Mouse (Mus musculus) midbrain, embryonic 14.5 days (tissue): Measurements from ENCODE around the gene Cabp5. TPM values are rescaled to one million over a fixed set of nuclear protein-coding genes. Genes with fewer than 3 reads are reported as not detected.
"Not testable (repeated sequence)": the region's sequence is repeated elsewhere in the genome, so short reads cannot be mapped to it uniquely, and the experiment has no call there.

Source experiments
- ATAC-seq: fragments of 200-750 bp; cut with Nextera tagmentation; 2 replicates; pipeline ENCODE4 v1.8.0; 2017; ENCODE audit warnings: moderate number of reproducible peaks, moderate library complexity; ENCODE audit not compliant: low FRiP score, low TSS enrichment
- DNase-seq: peaks from one replicate; pipeline ENCODE4 v3.0.0-alpha.2; 2015
- H3K27ac ChIP-seq: fragments of 300-500 bp; sonication (generic); replicated peaks from 2 replicates; pipeline ENCODE4 v1.5.1; 2014; ENCODE audit warnings: mild to moderate bottlenecking, low read depth, low read length, moderate library complexity
- H3K27me3 ChIP-seq: fragments of 300-500 bp; sonication (generic); 2 replicates; pipeline ENCODE4 v1.6.1; 2014; ENCODE audit warnings: low read length, control low read depth, mixed read lengths; ENCODE audit not compliant: control insufficient read depth, insufficient read depth
- H3K36me3 ChIP-seq: fragments of 300-500 bp; sonication (generic); 2 replicates; pipeline ENCODE4 v1.6.1; 2014; ENCODE audit warnings: low read length, control low read depth; ENCODE audit not compliant: control insufficient read depth, insufficient read depth
- H3K4me1 ChIP-seq: fragments of 300-500 bp; sonication (generic); 2 replicates; pipeline ENCODE4 v1.6.1; 2014; ENCODE audit warnings: mild to moderate bottlenecking, antibody characterized with exemption, low read length, control low read depth; ENCODE audit not compliant: control insufficient read depth, insufficient read depth
- H3K4me2 ChIP-seq: fragments of 300-500 bp; sonication (generic); 2 replicates; pipeline ENCODE4 v1.6.1; 2014; ENCODE audit warnings: mild to moderate bottlenecking, low read length, moderate library complexity
- H3K4me3 ChIP-seq: fragments of 300-500 bp; sonication (generic); replicated peaks from 2 replicates; pipeline ENCODE4 v1.5.1; 2014; ENCODE audit warnings: low read depth, low read length
- H3K9ac ChIP-seq: fragments of 300-500 bp; sonication (generic); replicated peaks from 2 replicates; pipeline ENCODE4 v1.6.1; 2014; ENCODE audit warnings: mild to moderate bottlenecking, low read length, moderate library complexity
- H3K9me3 ChIP-seq: fragments of 300-500 bp; sonication (generic); 2 replicates; pipeline ENCODE4 v1.6.1; 2016; ENCODE audit warnings: low read length, control low read depth, mixed read lengths; ENCODE audit not compliant: control insufficient read depth
- WGBS: fragments of 180-500 bp; shearing (Covaris S2); extraction: QIAGEN DNeasy Blood & Tissue Kit; methylation state at CpG from one replicate; pipeline ENCODE4 v1.1.7; 2014; 5-methylcytosine and 5-hydroxymethylcytosine counted together
- polyA plus RNA-seq: library from polyadenylated mRNA; unstranded; fragments of >200 nt; fragmentation: Nextera tagmentation; extraction: Ambion mirVana; gene quantifications from 2 replicates; pipeline ENCODE4 v1.2.1, GENCODE M21; 2014

The Cabp5 gene
- polyA plus RNA-seq, result not detected in 2 replicates

DNA sequence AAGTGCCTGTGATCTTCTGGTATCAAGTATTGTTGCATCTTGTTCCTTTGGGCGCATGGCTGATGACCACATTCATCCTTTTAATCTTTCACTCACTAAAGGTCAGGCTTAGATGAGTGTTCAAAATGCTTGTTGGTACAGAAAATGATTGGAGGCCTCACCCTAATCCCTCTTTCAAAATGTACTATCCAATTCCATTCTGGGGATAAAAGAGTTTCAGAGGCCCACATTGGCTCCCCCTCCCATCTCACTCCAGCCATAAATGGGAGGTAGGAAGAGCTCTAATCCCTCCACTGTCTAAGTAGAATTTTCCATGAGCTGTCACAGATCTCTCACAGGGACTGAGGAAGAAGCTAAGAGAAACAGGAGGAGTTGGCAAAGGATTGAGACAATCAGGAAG, at the start of gene Cabp5:
Gene Cabp5, plus strand, starts transcription at position 301 of the 400 bp plus-strand sequence.
- H3K4me1 ChIP-seq, result no peaks in the 10 kb centered on the region
- 81% methylated on average over 1 of the region's 1 CpGs for WGBS
- no peaks in the 10 kb centered on the region for H3K27me3 ChIP-seq
- H3K27ac ChIP-seq, result no peak within 1 kb of the TSS
- DNase-seq (no peak), ATAC-seq (no peak)
- H3K36me3 ChIP-seq, result no peaks in the 10 kb centered on the region
- no peak within 1 kb of the TSS for H3K4me3 ChIP-seq
- no peaks in the 10 kb centered on the region for H3K9me3 ChIP-seq
- no peak within 1 kb of the TSS for H3K9ac ChIP-seq
- H3K4me2 ChIP-seq, result no peak within 1 kb of the TSS

DNA sequence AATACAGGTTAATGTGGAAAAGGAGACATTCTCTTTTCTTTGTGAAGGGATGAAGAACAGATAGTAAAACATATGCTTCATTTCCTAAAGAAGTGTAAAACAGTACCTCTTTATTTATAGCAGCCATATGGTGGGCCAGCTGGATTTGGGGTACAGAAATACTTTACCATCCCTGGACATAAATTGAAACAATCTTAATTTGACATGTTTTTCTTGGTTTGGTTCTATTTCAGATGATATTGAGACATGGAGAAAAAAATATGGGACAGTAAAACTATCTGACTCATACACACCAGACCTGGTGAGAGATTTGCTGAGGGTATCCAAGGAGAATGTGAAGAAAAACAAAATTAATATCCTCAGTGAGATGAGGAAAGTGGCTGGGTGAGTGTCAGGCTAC, 42.0 kb upstream of the Cabp5 start:
- Histone ChIP-seq H3K9ac (no peak overlapping the region), H3K4me1 (no peaks in the 10 kb centered on the region), H3K27ac (no peak overlapping the region), H3K4me3 (no peak overlapping the region), H3K36me3 (peaks cover 22% of the 10 kb centered on the region), H3K27me3 (no peaks in the 10 kb centered on the region), H3K9me3 (peaks cover 7% of the 10 kb centered on the region; the same call in 1 of the 2 replicates), H3K4me2 (no peak overlapping the region)
- ATAC-seq (no peak), DNase-seq (no peak)

DNA sequence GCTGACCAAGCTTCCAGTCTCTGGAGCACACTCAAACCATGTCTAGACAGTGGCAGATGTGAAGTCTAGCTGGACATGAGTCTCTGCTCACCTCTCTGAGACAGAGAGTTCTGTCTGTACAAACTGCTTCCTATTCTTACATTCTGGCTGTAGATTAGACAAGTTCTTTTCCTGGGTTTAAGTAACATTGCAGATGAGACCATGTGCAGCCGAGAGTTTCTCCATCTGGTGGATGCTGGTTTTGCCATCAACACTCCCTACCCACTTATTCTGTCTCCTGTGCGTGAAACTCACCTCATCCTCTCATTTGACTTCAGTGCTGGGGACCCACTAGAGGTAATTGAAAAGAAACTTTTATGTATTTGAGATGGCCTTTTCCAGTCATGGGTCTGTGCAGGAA, 17.3 kb upstream of the Cabp5 start:
- Histone ChIP-seq H3K27ac (no peak overlapping the region), H3K4me2 (no peak overlapping the region), H3K9me3 (no peaks in the 10 kb centered on the region), H3K4me1 (no peaks in the 10 kb centered on the region), H3K36me3 (no peaks in the 10 kb centered on the region), H3K9ac (no peak overlapping the region), H3K4me3 (no peak overlapping the region), H3K27me3 (no peaks in the 10 kb centered on the region)
- ATAC-seq, result no peak
- no peak for DNase-seq
- 78% methylated on average over 2 of the region's 2 CpGs for WGBS

DNA sequence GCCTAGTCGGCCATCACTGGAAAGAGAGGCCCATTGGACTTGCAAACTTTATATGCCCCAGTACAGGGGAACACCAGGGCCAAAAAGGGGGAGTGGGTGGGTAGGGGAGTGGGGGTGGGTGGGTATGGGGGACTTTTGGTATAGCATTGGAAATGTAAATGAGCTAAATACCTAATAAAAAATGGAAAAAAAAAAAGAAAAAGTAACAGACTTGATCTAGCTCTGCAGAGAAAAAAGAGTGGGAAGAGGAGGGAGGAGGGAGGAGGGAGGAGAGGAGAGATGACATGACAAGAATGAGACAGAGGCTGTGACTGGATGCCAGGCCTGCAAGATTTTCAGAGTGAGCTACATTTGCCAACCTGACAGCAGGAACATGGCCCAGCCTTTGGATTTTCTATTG, 52.6 kb downstream of the Cabp5 start, which contains the start of gene Bsph1:
Gene Bsph1, plus strand, starts transcription at position 301 of the 400 bp plus-strand sequence.
- not testable (repeated sequence) for H3K27me3 ChIP-seq, H3K9ac ChIP-seq, H3K36me3 ChIP-seq, H3K4me3 ChIP-seq, H3K27ac ChIP-seq, H3K4me1 ChIP-seq, DNase-seq, ATAC-seq, H3K4me2 ChIP-seq
- H3K9me3 ChIP-seq, result peaks cover 16% of the 10 kb centered on the region
- WGBS, result 43% methylated on average over 1 of the region's 1 CpGs

Other genes with a start within 250 kb of the Cabp5 start
- gene Vmn1r88, start 238.6 kb upstream of the Cabp5 start, polyA plus RNA-seq, result not detected in 2 replicates
- not detected in 2 replicates for gene Vmn1r89, start 185.1 kb upstream of the Cabp5 start, polyA plus RNA-seq
- 32.3 and 37.4 TPM in 2 replicates for gene Lig1, start 120.8 kb upstream of the Cabp5 start, polyA plus RNA-seq
- gene Zswim9, start 119.4 kb upstream of the Cabp5 start, polyA plus RNA-seq, result 5.4 and 7.0 TPM in 2 replicates
- gene Pla2g4c, start 73.5 kb upstream of the Cabp5 start, polyA plus RNA-seq, result 0.51 and 1.5 TPM in 2 replicates
- gene Bsph1, start 52.7 kb downstream of the Cabp5 start, polyA plus RNA-seq, result not detected in 2 replicates
- not detected in 2 replicates for gene Bsph2, start 172.9 kb downstream of the Cabp5 start, polyA plus RNA-seq
- gene Sult2a5, start 225.8 kb downstream of the Cabp5 start, polyA plus RNA-seq, result not detected in 2 replicates